Mouse (Mus musculus) hindbrain, postnatal 0 days (tissue): ENCODE results near the gene Chil4. TPM values are rescaled to one million over a fixed set of nuclear protein-coding genes. Genes with fewer than 3 reads are reported as not detected.
"Not testable (repeated sequence)": the region's sequence is repeated elsewhere in the genome, so short reads cannot be mapped to it uniquely, and the experiment has no call there.

ENCODE experiments used
- ATAC-seq: fragments of 200-750 bp; cut with Nextera tagmentation; 2 replicates; pipeline ENCODE4 v1.8.0; 2017; ENCODE audit warnings: mild to moderate bottlenecking, moderate TSS enrichment, moderate library complexity
- DNase-seq: peaks from one replicate; pipeline ENCODE4 v3.0.0-alpha.2; 2015; ENCODE audit warnings: low spot score
- H3K27ac ChIP-seq: fragments of 300-500 bp; sonication (generic); 2 replicates; pipeline ENCODE4 v1.5.1; 2014; ENCODE audit warnings: mild to moderate bottlenecking
- H3K27me3 ChIP-seq: fragments of 300-500 bp; sonication (generic); 2 replicates; pipeline ENCODE4 v1.6.1; 2014; ENCODE audit warnings: low read length, mixed read lengths; ENCODE audit not compliant: insufficient read depth
- H3K36me3 ChIP-seq: fragments of 300-500 bp; sonication (generic); 2 replicates; pipeline ENCODE4 v1.6.1; 2014; ENCODE audit warnings: low read length, mixed read lengths; ENCODE audit not compliant: insufficient read depth
- H3K4me1 ChIP-seq: fragments of 300-500 bp; sonication (generic); 2 replicates; pipeline ENCODE4 v1.6.1; 2014; ENCODE audit warnings: antibody characterized with exemption, low read length, mixed read lengths; ENCODE audit not compliant: insufficient read depth
- H3K4me2 ChIP-seq: fragments of 300-500 bp; sonication (generic); 2 replicates; pipeline ENCODE4 v1.6.1; 2014; ENCODE audit warnings: low read depth, mild to moderate bottlenecking, low read length, moderate library complexity, mixed read lengths
- H3K4me3 ChIP-seq: fragments of 300-500 bp; sonication (generic); 2 replicates; pipeline ENCODE4 v1.5.1; 2014; ENCODE audit warnings: low read length
- H3K9ac ChIP-seq: fragments of 300-500 bp; sonication (generic); replicated peaks from 2 replicates; pipeline ENCODE4 v1.6.1; 2014; ENCODE audit warnings: mild to moderate bottlenecking, low read length, moderate library complexity, mixed read lengths
- H3K9me3 ChIP-seq: fragments of 300-500 bp; sonication (generic); 2 replicates; pipeline ENCODE4 v1.6.1; 2016; ENCODE audit warnings: low read length, mixed read lengths
- CTCF ChIP-seq: IDR thresholded peaks from 2 replicates; pipeline ENCODE4 v1.5.1; 2016; ENCODE audit warnings: antibody characterized with exemption, control low read depth, low read depth
- WGBS: fragments of 180-500 bp; shearing (Covaris S2); extraction: QIAGEN DNeasy Blood & Tissue Kit; methylation state at CpG from one replicate; pipeline ENCODE4 v1.1.7; 2014; 5-methylcytosine and 5-hydroxymethylcytosine counted together
- polyA plus RNA-seq: library from polyadenylated mRNA; unstranded; fragments of >200 nt; fragmentation: Nextera tagmentation; extraction: Ambion mirVana; gene quantifications from 2 replicates; pipeline ENCODE4 v1.2.1, GENCODE M21; 2015
- total RNA-seq: library from RNA; depleted of rRNA; stranded (reverse); fragments of >200 nt; gene quantifications from 2 replicates; pipeline ENCODE4 v1.2.3, GENCODE M21; 2014; rRNA removed

The Chil4 gene
- total RNA-seq (0.11 TPM in 1 of 2 replicates, not detected in the other), polyA plus RNA-seq (0.24 TPM in 1 of 2 replicates, not detected in the other)

- Histone ChIP-seq H3K4me1 (no peaks in the 10 kb centered on the region), H3K9ac (no peak within 1 kb of the TSS), H3K27me3 (no peaks in the 10 kb centered on the region), H3K36me3 (no peaks in the 10 kb centered on the region), H3K27ac (no peak within 1 kb of the TSS), H3K4me2 (no peak within 1 kb of the TSS), H3K9me3 (no peaks in the 10 kb centered on the region), H3K4me3 (no peak within 1 kb of the TSS)
- TF ChIP-seq CTCF: no peak
- no peak for ATAC-seq
- WGBS: 92% methylated on average over 2 of the region's 2 CpGs
- no peak for DNase-seq
These were observed at the start of gene Chil4 for GRCm38 (mm10) chr3:106219407-106219806. Gene Chil4, minus strand, starts transcription at chr3:106219507.

GRCm38 (mm10) chr3:106265854-106266253 lies 46.5 kb upstream of the Chil4 start:
- no peak for DNase-seq
- no peak overlapping the region for H3K9ac ChIP-seq
- ATAC-seq: no peak
- no peak for TF ChIP-seq CTCF
- no peaks in the 10 kb centered on the region for H3K27me3 ChIP-seq
- no peaks in the 10 kb centered on the region for H3K36me3 ChIP-seq
- H3K4me3 ChIP-seq: no peak overlapping the region
- H3K4me1 ChIP-seq: no peaks in the 10 kb centered on the region
- no peak overlapping the region for H3K27ac ChIP-seq
- 87% methylated on average over 2 of the region's 2 CpGs for WGBS
- H3K4me2 ChIP-seq: no peak overlapping the region
- H3K9me3 ChIP-seq: no peaks in the 10 kb centered on the region

DNA sequence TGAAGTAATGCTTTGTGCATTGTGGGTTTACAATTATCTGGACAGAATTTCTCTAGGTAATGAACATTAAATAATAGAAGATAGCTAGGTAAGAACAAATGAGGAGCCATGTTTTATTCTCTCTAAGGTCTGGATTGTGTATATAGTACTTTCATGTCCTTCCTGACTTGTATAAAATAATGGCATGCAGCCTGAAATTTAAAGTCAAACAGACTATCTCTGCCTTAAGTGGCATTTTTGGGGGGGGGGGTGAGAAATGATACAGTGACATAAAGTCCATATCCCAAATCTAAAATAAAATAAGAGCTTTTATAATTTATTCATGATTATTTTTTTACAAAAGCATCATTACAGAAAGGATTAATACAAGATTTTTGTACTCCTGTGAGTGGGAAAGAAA lies 45.5 kb upstream of the Chil4 start:
- Histone ChIP-seq H3K4me3 (no peak overlapping the region), H3K4me1 (no peaks in the 10 kb centered on the region), H3K9ac (no peak overlapping the region), H3K9me3 (no peaks in the 10 kb centered on the region), H3K27ac (no peak overlapping the region), H3K4me2 (no peak overlapping the region), H3K27me3 (no peaks in the 10 kb centered on the region), H3K36me3 (no peaks in the 10 kb centered on the region)
- no peak for TF ChIP-seq CTCF
- DNase-seq: no peak
- ATAC-seq: no peak

DNA sequence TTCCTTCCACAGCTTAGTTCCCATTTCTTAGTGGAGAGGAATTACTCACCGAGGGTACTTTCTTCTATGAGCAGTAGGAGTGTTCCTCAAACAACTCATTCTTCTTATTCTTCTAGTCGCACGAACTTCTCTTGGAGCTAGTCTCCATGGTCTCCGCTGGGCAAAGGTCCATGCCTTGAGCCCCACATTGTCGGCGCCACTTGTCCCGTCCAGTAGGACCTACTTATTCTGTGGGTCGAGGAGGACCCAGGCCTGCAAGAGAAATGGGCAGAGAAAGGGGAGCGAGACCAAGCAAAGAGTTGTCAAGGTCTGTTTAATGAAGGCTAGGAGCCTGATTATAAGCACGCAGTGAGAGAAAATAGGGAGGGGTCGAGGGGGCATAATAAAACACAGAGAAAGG lies 37.8 kb upstream of the Chil4 start:
- H3K36me3 ChIP-seq, H3K4me2 ChIP-seq, H3K4me3 ChIP-seq, H3K27me3 ChIP-seq, H3K9ac ChIP-seq, H3K27ac ChIP-seq, H3K4me1 ChIP-seq, DNase-seq, ATAC-seq: not testable (repeated sequence)
- 89% methylated on average over 11 of the region's 11 CpGs for WGBS
- peaks cover 29% of the 10 kb centered on the region for H3K9me3 ChIP-seq

DNA sequence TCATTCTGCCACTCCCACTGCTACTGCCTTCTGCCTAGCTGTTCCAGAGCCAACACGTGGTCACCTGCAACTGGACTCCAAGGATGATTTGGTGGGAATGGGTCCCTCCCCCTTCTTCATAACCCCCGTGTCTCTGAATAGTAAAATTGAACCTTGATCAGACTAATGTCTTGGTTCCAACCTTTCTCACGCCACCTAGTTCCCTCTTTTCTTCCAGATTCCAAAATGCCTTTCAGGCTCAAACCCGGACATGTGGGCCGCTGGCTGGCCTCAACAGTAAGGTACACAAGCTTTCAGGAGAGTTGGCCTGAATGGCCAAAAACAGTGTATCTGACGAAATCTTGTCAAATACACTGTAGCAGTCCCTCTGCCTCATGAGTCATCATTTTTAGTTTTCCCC lies 33.4 kb upstream of the Chil4 start:
- H3K27ac ChIP-seq: no peak overlapping the region
- H3K4me2 ChIP-seq: no peak overlapping the region
- no peak for ATAC-seq
- DNase-seq: no peak
- H3K36me3 ChIP-seq: no peaks in the 10 kb centered on the region
- H3K27me3 ChIP-seq: no peaks in the 10 kb centered on the region
- no peak overlapping the region for H3K4me3 ChIP-seq
- no peak for TF ChIP-seq CTCF
- no peaks in the 10 kb centered on the region for H3K4me1 ChIP-seq
- WGBS: 88% methylated on average over 6 of the region's 6 CpGs
- H3K9ac ChIP-seq: no peak overlapping the region
- H3K9me3 ChIP-seq: peaks cover 27% of the 10 kb centered on the region

- H3K9ac ChIP-seq, H3K4me2 ChIP-seq, H3K27ac ChIP-seq, H3K27me3 ChIP-seq, H3K36me3 ChIP-seq, H3K4me3 ChIP-seq, DNase-seq, H3K4me1 ChIP-seq, ATAC-seq: not testable (repeated sequence)
- H3K9me3 ChIP-seq: peaks cover 16% of the 10 kb centered on the region
- 32% methylated on average over 5 of the region's 5 CpGs for WGBS
These were observed 31.6 kb upstream of the Chil4 start for GRCm38 (mm10) chr3:106250763-106251399.

- H3K9ac ChIP-seq, H3K4me1 ChIP-seq, DNase-seq, H3K27me3 ChIP-seq, H3K9me3 ChIP-seq, H3K36me3 ChIP-seq, H3K4me3 ChIP-seq, ATAC-seq, H3K27ac ChIP-seq, H3K4me2 ChIP-seq: not testable (repeated sequence)
- WGBS: 90% methylated on average over 9 of the region's 9 CpGs
These were observed 28.1 kb upstream of the Chil4 start for GRCm38 (mm10) chr3:106247369-106247768.

DNA sequence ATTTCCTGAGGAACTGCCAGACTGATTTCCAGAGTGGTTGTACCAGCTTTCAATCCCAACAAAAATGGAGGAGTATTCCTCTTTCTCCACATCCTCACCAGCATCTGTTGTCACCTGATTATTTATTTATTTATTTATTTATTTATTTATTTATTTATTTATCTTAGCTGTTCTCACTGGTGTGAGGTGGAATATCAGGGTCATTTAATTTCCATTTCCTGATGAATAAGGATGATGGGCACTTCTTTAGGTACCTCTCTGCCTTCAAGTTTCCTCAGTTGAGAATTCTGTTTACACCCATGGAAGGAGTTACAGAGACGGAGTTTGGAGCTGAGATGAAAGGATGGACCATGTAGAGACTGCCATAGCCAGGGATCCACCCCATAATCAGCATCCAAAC lies 20.9 kb upstream of the Chil4 start:
- H3K4me3 ChIP-seq, DNase-seq, ATAC-seq, H3K9me3 ChIP-seq, H3K36me3 ChIP-seq, H3K4me2 ChIP-seq, H3K27me3 ChIP-seq, H3K27ac ChIP-seq, H3K4me1 ChIP-seq, H3K9ac ChIP-seq: not testable (repeated sequence)
- WGBS: 82% methylated on average over 1 of the region's 1 CpGs
